Comparison of ENCODE assay signal across 17 mouse cellular contexts in the genomic region with DNA sequence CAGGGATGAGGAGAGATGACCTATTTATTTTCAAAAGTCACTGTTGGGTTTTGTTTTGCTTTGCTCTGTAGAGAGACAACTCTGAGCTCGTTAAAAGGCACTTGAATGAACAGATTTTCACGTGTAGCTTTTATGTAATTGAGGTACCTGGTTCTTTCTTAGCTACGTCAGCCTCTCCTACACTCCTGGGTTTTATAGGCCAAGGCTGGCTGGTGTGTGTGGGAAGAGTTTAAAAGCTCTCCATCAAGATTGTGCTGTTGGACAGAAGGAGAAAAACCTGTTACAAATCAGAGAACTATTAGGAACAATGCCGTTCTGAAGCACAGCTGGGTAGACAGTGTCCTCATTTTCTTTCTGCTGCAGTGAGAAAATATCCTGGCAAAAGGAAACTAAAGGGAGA.
"Had no signal": no experiment of that assay in that cellular context is flagged by ENCODE, and none has a peak within 500 bp of the region (broad histone marks: within the 10 kb centered on the region; RNA-seq: fewer than 3 reads in every experiment).

No protein-coding gene starts in this region.

- H3K4me3 ChIP-seq: neural tube, embryonic 12.5 days; neural tube, embryonic 13.5 days; neural tube, embryonic 15.5 days; stomach, embryonic 15.5 days had no signal

- H3K4me1 ChIP-seq: neural tube, embryonic 12.5 days; neural tube, embryonic 13.5 days; neural tube, embryonic 15.5 days; stomach, embryonic 15.5 days had no signal

- DNase-seq: retina, postnatal 1 day; right cerebral cortex, adult 18-20 months; right cerebral cortex, postnatal 14 days; right cerebral cortex, postnatal 25 days; right cerebral cortex, postnatal 4 days; spleen, adult 18-20 months; thymus, adult 18-20 months; thymus, adult 2 months; thymus, postnatal 14 days; thymus, postnatal 25 days; thymus, postnatal 36 days; thymus, postnatal 4 days had no signal

- H3K9me3 ChIP-seq: neural tube, embryonic 15.5 days; stomach, embryonic 15.5 days had no signal

- H3K27ac ChIP-seq: neural tube, embryonic 12.5 days; neural tube, embryonic 13.5 days; neural tube, embryonic 15.5 days; stomach, embryonic 15.5 days; stomach, postnatal 0 days had no signal

- H3K36me3 ChIP-seq: neural tube, embryonic 12.5 days; neural tube, embryonic 13.5 days; neural tube, embryonic 15.5 days; stomach, embryonic 15.5 days had no signal

- H3K27me3 ChIP-seq: neural tube, embryonic 12.5 days; neural tube, embryonic 13.5 days; neural tube, embryonic 15.5 days; stomach, embryonic 15.5 days had no signal
